Mouse (Mus musculus) kidney, adult 11 months (tissue): ENCODE results near the gene Snapc2.

Source experiments
- DNase-seq: peaks from one replicate; pipeline ENCODE4 v3.0.0; 2022

Snapc2 gene

GRCm38 (mm10) chr8:4275275-4276110 lies 22.6 kb downstream of the Snapc2 start, which contains the start of gene Timm44:
Gene Timm44 (minus strand): TSS chr8:4275913.
- peak; percentile 93 for DNase-seq

GRCm38 (mm10) chr8:4276111-4276465 lies 23.2 kb downstream of the Snapc2 start:
- DNase-seq, result no peak

- DNase-seq, result no peak
These were observed 39.9 kb downstream of the Snapc2 start for GRCm38 (mm10) chr8:4292738-4293137.

- no peak for DNase-seq
These were observed 44.9 kb downstream of the Snapc2 start for GRCm38 (mm10) chr8:4297822-4298221.

GRCm38 (mm10) chr8:4304124-4304547 lies 51.3 kb downstream of the Snapc2 start:
- no peak for DNase-seq
